Mouse (Mus musculus): ENCODE data around the gene Gpr157.

DNA sequence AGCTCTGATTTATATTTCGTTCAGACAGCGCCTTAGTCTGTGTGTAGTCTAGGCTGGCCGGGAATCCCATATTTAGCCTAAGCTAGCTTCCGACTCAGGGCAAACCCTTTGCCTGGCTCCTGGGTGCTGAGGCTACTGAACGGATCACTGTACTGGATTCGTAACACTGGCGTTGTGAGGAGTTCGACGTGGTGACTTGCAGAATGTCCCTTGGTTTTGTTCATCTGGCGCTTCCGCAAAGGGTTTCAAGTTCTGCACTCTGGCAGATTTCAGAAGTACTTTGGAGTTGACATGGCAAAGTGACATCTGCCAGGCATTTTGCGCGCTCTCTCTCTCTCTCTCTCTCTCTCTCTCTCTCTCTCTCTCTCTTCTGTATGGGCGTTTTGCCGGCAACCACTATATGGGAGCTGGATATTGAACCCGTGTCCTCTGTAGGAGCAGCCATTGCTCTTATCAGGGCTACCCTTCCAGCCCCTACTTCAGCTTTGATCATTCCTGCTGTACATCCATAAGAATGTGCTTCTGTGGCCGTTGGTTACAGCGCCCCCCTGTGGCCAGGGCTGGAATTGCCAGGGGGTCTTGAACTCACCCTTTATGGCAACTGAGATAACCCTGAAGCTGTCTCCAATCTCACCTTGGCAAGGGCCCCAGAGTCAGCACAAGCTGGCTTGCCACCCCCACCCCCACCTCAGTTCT is 4.9 kb downstream of the Gpr157 start:
- peak; percentile 71 for TF ChIP-seq CTCF (IDR thresholded peaks at IDR 0.05; ENCODE audit: low read depth)
- no peak for TF ChIP-seq EP300 (optimal IDR thresholded peaks at IDR 0.05)

All from stomach, postnatal 0 days (tissue).